ENCODE assay signal across 19 mouse cellular contexts in the genomic region with DNA sequence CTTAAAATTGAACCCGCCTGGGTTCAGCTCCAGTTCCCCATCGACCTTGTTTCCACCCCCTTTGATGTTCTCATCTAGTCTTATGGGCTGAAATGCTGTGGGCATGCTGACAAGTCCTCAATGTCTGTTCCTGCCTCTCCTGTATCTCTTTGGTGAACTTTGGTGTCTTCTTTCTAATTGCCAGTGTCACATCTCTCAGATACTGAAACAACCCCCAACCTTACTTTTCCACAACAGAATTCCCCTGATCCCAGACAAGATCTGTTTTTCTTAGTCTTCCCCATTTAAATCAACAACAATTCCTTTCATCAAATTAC.
DNase-seq lines count a peak whose midpoint lies in the region; ATAC-seq and TF ChIP-seq lines count a peak whose summit lies in the region.
"Had no signal": no experiment of that assay in that cellular context is flagged by ENCODE, and none has a peak within 500 bp of the region (broad histone marks: within the 10 kb centered on the region; RNA-seq: fewer than 3 reads in every experiment).

No protein-coding gene starts in this region.

- H3K36me3 ChIP-seq in forebrain, embryonic 13.5 days (ENCODE audit: poor library complexity, severe bottlenecking) = no peaks in the 10 kb centered on the region
- H3K36me3 ChIP-seq in forebrain, embryonic 11.5 days (ENCODE audit: control insufficient read depth, insufficient read depth, low read length) = no peaks in the 10 kb centered on the region
- H3K36me3 ChIP-seq in kidney, embryonic 14.5 days (ENCODE audit: control insufficient read depth, insufficient read depth, low read length) = no peaks in the 10 kb centered on the region
- H3K36me3 ChIP-seq in kidney, postnatal 0 days (ENCODE audit: insufficient read depth, low read length) = no peaks in the 10 kb centered on the region
- H3K36me3 ChIP-seq: embryonic facial prominence, embryonic 12.5 days; embryonic facial prominence, embryonic 15.5 days had no signal

- ATAC-seq in forebrain, embryonic 13.5 days = no peak
- no peak for ATAC-seq in forebrain, embryonic 11.5 days (replicated peaks; ENCODE audit: low FRiP score)
- ATAC-seq in kidney, embryonic 14.5 days (ENCODE audit: low FRiP score, low TSS enrichment) = peak; percentile 39; the same call in 1 of the 2 replicates
- ATAC-seq in kidney, postnatal 0 days (replicated peaks; ENCODE audit: low FRiP score, low read depth) = no peak
- ATAC-seq: hindbrain, postnatal 0 days; inflammation-experienced regulatory T-cells, adult 6 months had no signal

- H3K27ac ChIP-seq in forebrain, embryonic 13.5 days = 0 out of 2 replicates have a peak overlapping the region, but pooled peaks have one; percentile 7
- H3K27ac ChIP-seq in forebrain, embryonic 11.5 days (ENCODE audit: low read depth, low read length) = no peak overlapping the region; the same call in 1 of the 2 replicates
- no peak overlapping the region for H3K27ac ChIP-seq in kidney, embryonic 14.5 days (ENCODE audit: low read depth, low read length)
- H3K27ac ChIP-seq in kidney, postnatal 0 days = no peak overlapping the region
- H3K27ac ChIP-seq: embryonic facial prominence, embryonic 12.5 days; embryonic facial prominence, embryonic 15.5 days; hindbrain, embryonic 14.5 days; hindbrain, postnatal 0 days had no signal

- no peak overlapping the region for H3K4me2 ChIP-seq in forebrain, embryonic 13.5 days
- H3K4me2 ChIP-seq in forebrain, embryonic 11.5 days (ENCODE audit: low read depth, low read length, severe bottlenecking) = no peak overlapping the region
- no peak overlapping the region for H3K4me2 ChIP-seq in kidney, embryonic 14.5 days (replicated peaks; ENCODE audit: low read depth, low read length)
- H3K4me2 ChIP-seq in kidney, postnatal 0 days (ENCODE audit: low read length) = no peak overlapping the region
- H3K4me2 ChIP-seq: embryonic facial prominence, embryonic 12.5 days; embryonic facial prominence, embryonic 15.5 days; heart, embryonic 11.5 days; hindbrain, embryonic 14.5 days had no signal

- no peak for DNase-seq in forebrain, embryonic 11.5 days (ENCODE audit: low spot score)
- no peak for DNase-seq in kidney, postnatal 4 days
- peak; percentile 64 for DNase-seq in kidney, postnatal 0 days (ENCODE audit: low spot score)
- no peak for DNase-seq in kidney, adult 18-20 months
- DNase-seq in spleen, adult 12 weeks (ENCODE audit: low spot score) = no peak
- DNase-seq: B cell, adult 2 months; cerebellum, adult 11 months; cerebellum, adult 2 months; cerebellum, adult 9-11 months; cerebellum, postnatal 25 days; gastrocnemius, postnatal 25 days had no signal

- H3K4me1 ChIP-seq in forebrain, embryonic 13.5 days = peaks cover 16% of the 10 kb centered on the region
- H3K4me1 ChIP-seq in forebrain, embryonic 11.5 days (replicated peaks; ENCODE audit: control insufficient read depth, insufficient read depth, low read length) = peaks cover 8% of the 10 kb centered on the region
- 0 out of 2 replicates have a peak, but pooled peaks cover 5% of the 10 kb centered on the region for H3K4me1 ChIP-seq in kidney, embryonic 14.5 days (ENCODE audit: control insufficient read depth, insufficient read depth, low read length)
- H3K4me1 ChIP-seq in kidney, postnatal 0 days (replicated peaks; ENCODE audit: insufficient read depth, low read length) = no peaks in the 10 kb centered on the region
- H3K4me1 ChIP-seq: embryonic facial prominence, embryonic 15.5 days had no signal

- 5% methylated on average over 2 of the region's 2 CpGs for WGBS in forebrain, embryonic 13.5 days
- 39% methylated on average over 2 of the region's 2 CpGs for WGBS in forebrain, embryonic 11.5 days
- WGBS in kidney, embryonic 14.5 days = 17% methylated on average over 2 of the region's 2 CpGs
- WGBS in kidney, postnatal 0 days = 26% methylated on average over 2 of the region's 2 CpGs

- H3K27me3 ChIP-seq in forebrain, embryonic 13.5 days = no peaks in the 10 kb centered on the region
- H3K27me3 ChIP-seq in forebrain, embryonic 11.5 days (ENCODE audit: control insufficient read depth, insufficient read depth, low read length) = no peaks in the 10 kb centered on the region
- H3K27me3 ChIP-seq in kidney, embryonic 14.5 days (ENCODE audit: control insufficient read depth, insufficient read depth, low read length) = no peaks in the 10 kb centered on the region
- no peaks in the 10 kb centered on the region for H3K27me3 ChIP-seq in kidney, postnatal 0 days (ENCODE audit: insufficient read depth, low read length)
- H3K27me3 ChIP-seq: embryonic facial prominence, embryonic 12.5 days; embryonic facial prominence, embryonic 15.5 days had no signal

- H3K9me3 ChIP-seq in forebrain, embryonic 13.5 days (replicated peaks) = no peaks in the 10 kb centered on the region
- no peaks in the 10 kb centered on the region for H3K9me3 ChIP-seq in forebrain, embryonic 11.5 days (ENCODE audit: control insufficient read depth, low read length)
- H3K9me3 ChIP-seq in kidney, embryonic 14.5 days (ENCODE audit: control insufficient read depth, low read length) = no peaks in the 10 kb centered on the region
- no peaks in the 10 kb centered on the region for H3K9me3 ChIP-seq in kidney, postnatal 0 days (replicated peaks; ENCODE audit: low read length)
- H3K9me3 ChIP-seq: embryonic facial prominence, embryonic 12.5 days; embryonic facial prominence, embryonic 15.5 days had no signal

- H3K4me3 ChIP-seq in forebrain, embryonic 13.5 days = no peak overlapping the region
- no peak overlapping the region for H3K4me3 ChIP-seq in forebrain, embryonic 11.5 days (ENCODE audit: low read depth, low read length)
- no peak overlapping the region for H3K4me3 ChIP-seq in kidney, embryonic 14.5 days (ENCODE audit: low read length)
- no peak overlapping the region for H3K4me3 ChIP-seq in kidney, postnatal 0 days (replicated peaks; ENCODE audit: low read depth, low read length)
- H3K4me3 ChIP-seq: embryonic facial prominence, embryonic 12.5 days; embryonic facial prominence, embryonic 15.5 days had no signal

- TF ChIP-seq CTCF in kidney, postnatal 0 days (IDR thresholded peaks at IDR 0.05; ENCODE audit: low read depth) = no peak

- no peak overlapping the region for H3K9ac ChIP-seq in forebrain, embryonic 13.5 days
- no peak overlapping the region for H3K9ac ChIP-seq in forebrain, embryonic 11.5 days (ENCODE audit: low read length)
- no peak overlapping the region for H3K9ac ChIP-seq in kidney, embryonic 14.5 days (ENCODE audit: low read depth, low read length)
- H3K9ac ChIP-seq in kidney, postnatal 0 days (ENCODE audit: low read depth, low read length) = no peak overlapping the region
- H3K9ac ChIP-seq: embryonic facial prominence, embryonic 12.5 days; embryonic facial prominence, embryonic 15.5 days; hindbrain, embryonic 14.5 days had no signal
